Mouse (Mus musculus): ENCODE data around the gene Fat4.

Fat4 gene

GRCm38 (mm10) chr3:38907676-38908425 lies 21.1 kb downstream of the Fat4 start:
- no peak for DNase-seq (ENCODE audit: low read depth in 1 of 2, low spot score in 2 of 2)

- DNase-seq (ENCODE audit: low read depth in 1 of 2, low spot score in 2 of 2) = no peak
Observed at GRCm38 (mm10) chr3:38908426-38909111, 21.8 kb downstream of the Fat4 start.

GRCm38 (mm10) chr3:38912768-38913487 lies 26.2 kb downstream of the Fat4 start:
- no peak for DNase-seq (ENCODE audit: low read depth in 1 of 2, low spot score in 2 of 2)

- DNase-seq (ENCODE audit: low read depth in 1 of 2, low spot score in 2 of 2) = no peak
Observed at GRCm38 (mm10) chr3:38913488-38914105, 26.9 kb downstream of the Fat4 start.

- DNase-seq (ENCODE audit: low read depth in 1 of 2, low spot score in 2 of 2) = no peak
Observed at GRCm38 (mm10) chr3:38918926-38919325, 32.2 kb downstream of the Fat4 start.

GRCm38 (mm10) chr3:38921031-38921430 lies 34.3 kb downstream of the Fat4 start:
- DNase-seq (ENCODE audit: low read depth in 1 of 2, low spot score in 2 of 2) = no peak

GRCm38 (mm10) chr3:38923251-38923686 lies 36.5 kb downstream of the Fat4 start:
- DNase-seq (ENCODE audit: low read depth in 1 of 2, low spot score in 2 of 2) = no peak

GRCm38 (mm10) chr3:38928076-38928686 lies 41.4 kb downstream of the Fat4 start:
- no peak for DNase-seq (ENCODE audit: low read depth in 1 of 2, low spot score in 2 of 2)

- DNase-seq (ENCODE audit: low read depth in 1 of 2, low spot score in 2 of 2) = no peak
Observed at GRCm38 (mm10) chr3:38928751-38929150, 42.0 kb downstream of the Fat4 start.

- DNase-seq (ENCODE audit: low read depth in 1 of 2, low spot score in 2 of 2) = no peak
Observed at GRCm38 (mm10) chr3:38934780-38935179, 48.0 kb downstream of the Fat4 start.

- no peak for DNase-seq (ENCODE audit: low read depth in 1 of 2, low spot score in 2 of 2)
Observed at GRCm38 (mm10) chr3:38936485-38936884, 49.7 kb downstream of the Fat4 start.

GRCm38 (mm10) chr3:38937159-38937558 lies 50.4 kb downstream of the Fat4 start:
- DNase-seq (ENCODE audit: low read depth in 1 of 2, low spot score in 2 of 2) = no peak

- no peak for DNase-seq (ENCODE audit: low read depth in 1 of 2, low spot score in 2 of 2)
Observed at GRCm38 (mm10) chr3:38938136-38938535, 51.4 kb downstream of the Fat4 start.

GRCm38 (mm10) chr3:38939573-38939972 lies 52.8 kb downstream of the Fat4 start:
- DNase-seq (ENCODE audit: low read depth in 1 of 2, low spot score in 2 of 2) = no peak

- DNase-seq (ENCODE audit: low read depth in 1 of 2, low spot score in 2 of 2) = no peak
Observed at GRCm38 (mm10) chr3:38940327-38940726, 53.6 kb downstream of the Fat4 start.

GRCm38 (mm10) chr3:38945157-38945556 lies 58.4 kb downstream of the Fat4 start:
- DNase-seq (ENCODE audit: low read depth in 1 of 2, low spot score in 2 of 2) = no peak

- DNase-seq (ENCODE audit: low read depth in 1 of 2, low spot score in 2 of 2) = no peak
Observed at GRCm38 (mm10) chr3:38947706-38948105, 61.0 kb downstream of the Fat4 start.

- no peak for DNase-seq (ENCODE audit: low read depth in 1 of 2, low spot score in 2 of 2)
Observed at GRCm38 (mm10) chr3:38952602-38953001, 65.9 kb downstream of the Fat4 start.

GRCm38 (mm10) chr3:38954196-38954595 lies 67.5 kb downstream of the Fat4 start:
- DNase-seq (ENCODE audit: low read depth in 1 of 2, low spot score in 2 of 2) = no peak

- DNase-seq (ENCODE audit: low read depth in 1 of 2, low spot score in 2 of 2) = no peak
Observed at GRCm38 (mm10) chr3:38956012-38956648, 69.4 kb downstream of the Fat4 start.

- no peak for DNase-seq (ENCODE audit: low read depth in 1 of 2, low spot score in 2 of 2)
Observed at GRCm38 (mm10) chr3:38957186-38957585, 70.4 kb downstream of the Fat4 start.

Measured in monocyte, adult 2 months (primary cell).